Mouse (Mus musculus): ENCODE measurements at regions not wholly inside any gene's neighbourhood (a gene's known extent, or its start where the extent isn't known, plus 50 kb on each side); places are given as distances from the start of the nearest gene placed in this dataset.
A peak's percentile ranks its signal among the peaks of the same experiment; 100 is the strongest.

- Histone ChIP-seq H3K4me3 (ENCODE audit: low read depth, low read length) (no peak overlapping the region), H3K36me3 (ENCODE audit: insufficient read depth) (no peaks in the 10 kb centered on the region), H3K4me1 (ENCODE audit: insufficient read depth) (no peaks in the 10 kb centered on the region), H3K9me3 (ENCODE audit: low read depth, low read length) (no peaks in the 10 kb centered on the region), H3K27me3 (ENCODE audit: insufficient read depth, low read length) (no peaks in the 10 kb centered on the region), H3K4me2 (no peak overlapping the region), H3K27ac (ENCODE audit: low read depth) (no peak overlapping the region), H3K9ac (no peak overlapping the region)
- no peak for TF ChIP-seq CTCF (IDR thresholded peaks at IDR 0.05; ENCODE audit: low read depth)
- WGBS, result 72% methylated on average over 7 of the region's 7 CpGs
- no peak for ATAC-seq (ENCODE audit: insufficient read depth)
- DNase-seq, result no peak
Observed at GRCm38 (mm10) chr5:97594081-97594480, 137.3 kb upstream of the Gk2 start.

GRCm38 (mm10) chr5:97582509-97582908 lies 125.7 kb upstream of the Gk2 start:
- no peak for TF ChIP-seq CTCF (IDR thresholded peaks at IDR 0.05; ENCODE audit: low read depth)
- ATAC-seq (ENCODE audit: insufficient read depth), result no peak
- no peak for DNase-seq
- Histone ChIP-seq H3K9me3 (ENCODE audit: low read depth, low read length) (no peaks in the 10 kb centered on the region), H3K4me3 (ENCODE audit: low read depth, low read length) (no peak overlapping the region), H3K4me1 (ENCODE audit: insufficient read depth) (no peaks in the 10 kb centered on the region), H3K4me2 (no peak overlapping the region), H3K27me3 (ENCODE audit: insufficient read depth, low read length) (no peaks in the 10 kb centered on the region), H3K27ac (ENCODE audit: low read depth) (no peak overlapping the region), H3K36me3 (ENCODE audit: insufficient read depth) (no peaks in the 10 kb centered on the region), H3K9ac (no peak overlapping the region)
- WGBS, result 67% methylated on average over 2 of the region's 2 CpGs

- TF ChIP-seq CTCF (IDR thresholded peaks at IDR 0.05; ENCODE audit: low read depth), result no peak
Observed at GRCm38 (mm10) chr5:97565486-97565885, 108.7 kb upstream of the Gk2 start.

GRCm38 (mm10) chr5:97563724-97564123 lies 106.9 kb upstream of the Gk2 start:
- ATAC-seq (ENCODE audit: insufficient read depth) (no peak), DNase-seq (no peak)
- Histone ChIP-seq H3K9ac (no peak overlapping the region), H3K4me1 (ENCODE audit: insufficient read depth) (no peaks in the 10 kb centered on the region), H3K27me3 (ENCODE audit: insufficient read depth, low read length) (no peaks in the 10 kb centered on the region), H3K4me3 (ENCODE audit: low read depth, low read length) (no peak overlapping the region), H3K27ac (ENCODE audit: low read depth) (no peak overlapping the region), H3K9me3 (ENCODE audit: low read depth, low read length) (no peaks in the 10 kb centered on the region), H3K36me3 (ENCODE audit: insufficient read depth) (no peaks in the 10 kb centered on the region), H3K4me2 (no peak overlapping the region)
- no peak for TF ChIP-seq CTCF (IDR thresholded peaks at IDR 0.05; ENCODE audit: low read depth)
- 71% methylated on average over 6 of the region's 6 CpGs for WGBS

More at GRCm38 (mm10) chr5:97565486-97565885, 108.7 kb upstream of the Gk2 start:
- WGBS, result 59% methylated on average over 5 of the region's 5 CpGs
- no peak overlapping the region for H3K4me2 ChIP-seq
- H3K4me3 ChIP-seq (ENCODE audit: low read depth, low read length), result no peak overlapping the region
- no peak for ATAC-seq (ENCODE audit: insufficient read depth)
- H3K4me1 ChIP-seq (ENCODE audit: insufficient read depth), result no peaks in the 10 kb centered on the region
- H3K9me3 ChIP-seq (ENCODE audit: low read depth, low read length), result no peaks in the 10 kb centered on the region
- DNase-seq, result no peak
- H3K9ac ChIP-seq, result no peak overlapping the region
- no peaks in the 10 kb centered on the region for H3K36me3 ChIP-seq (ENCODE audit: insufficient read depth)
- no peaks in the 10 kb centered on the region for H3K27me3 ChIP-seq (ENCODE audit: insufficient read depth, low read length)
- H3K27ac ChIP-seq (ENCODE audit: low read depth), result no peak overlapping the region

GRCm38 (mm10) chr5:97554274-97554673 lies 97.5 kb upstream of the Gk2 start:
- ATAC-seq (ENCODE audit: insufficient read depth) (no peak), DNase-seq (no peak)
- no peak overlapping the region for H3K4me3 ChIP-seq (ENCODE audit: low read depth, low read length)
- no peak for TF ChIP-seq CTCF (IDR thresholded peaks at IDR 0.05; ENCODE audit: low read depth)
- WGBS, result 63% methylated on average over 6 of the region's 6 CpGs
- H3K27ac ChIP-seq (ENCODE audit: low read depth), result 0 out of 2 replicates have a peak overlapping the region, but pooled peaks have one; percentile 18
- no peak overlapping the region for H3K9ac ChIP-seq
- no peaks in the 10 kb centered on the region for H3K4me1 ChIP-seq (ENCODE audit: insufficient read depth)
- H3K27me3 ChIP-seq (ENCODE audit: insufficient read depth, low read length), result no peaks in the 10 kb centered on the region
- H3K36me3 ChIP-seq (ENCODE audit: insufficient read depth), result no peaks in the 10 kb centered on the region
- H3K4me2 ChIP-seq, result no peak overlapping the region
- H3K9me3 ChIP-seq (ENCODE audit: low read depth, low read length), result no peaks in the 10 kb centered on the region

GRCm38 (mm10) chr5:97553122-97553521 lies 96.3 kb upstream of the Gk2 start:
- DNase-seq (peak; percentile 19), ATAC-seq (ENCODE audit: insufficient read depth) (no peak)
- Histone ChIP-seq H3K9ac (no peak overlapping the region), H3K4me3 (ENCODE audit: low read depth, low read length) (no peak overlapping the region), H3K27ac (ENCODE audit: low read depth) (no peak overlapping the region), H3K27me3 (ENCODE audit: insufficient read depth, low read length) (no peaks in the 10 kb centered on the region), H3K4me1 (ENCODE audit: insufficient read depth) (no peaks in the 10 kb centered on the region), H3K9me3 (ENCODE audit: low read depth, low read length) (no peaks in the 10 kb centered on the region), H3K36me3 (ENCODE audit: insufficient read depth) (no peaks in the 10 kb centered on the region), H3K4me2 (no peak overlapping the region)
- peak; percentile 60 for TF ChIP-seq CTCF (IDR thresholded peaks at IDR 0.05; ENCODE audit: low read depth)
- 55% methylated on average over 3 of the region's 3 CpGs for WGBS

- ATAC-seq (ENCODE audit: insufficient read depth) (no peak), DNase-seq (no peak)
- Histone ChIP-seq H3K27ac (ENCODE audit: low read depth) (no peak overlapping the region), H3K36me3 (ENCODE audit: insufficient read depth) (no peaks in the 10 kb centered on the region), H3K27me3 (ENCODE audit: insufficient read depth, low read length) (no peaks in the 10 kb centered on the region), H3K9ac (no peak overlapping the region), H3K4me2 (no peak overlapping the region), H3K4me1 (ENCODE audit: insufficient read depth) (no peaks in the 10 kb centered on the region), H3K9me3 (ENCODE audit: low read depth, low read length) (no peaks in the 10 kb centered on the region), H3K4me3 (ENCODE audit: low read depth, low read length) (no peak overlapping the region)
- no peak for TF ChIP-seq CTCF (IDR thresholded peaks at IDR 0.05; ENCODE audit: low read depth)
- WGBS, result 5% methylated on average over 3 of the region's 3 CpGs
Observed at GRCm38 (mm10) chr5:97537492-97538257, 80.9 kb upstream of the Gk2 start.
